Mouse (Mus musculus) heart, postnatal 0 days (tissue): ENCODE results near the gene Ube2c.

Experiments used
- CTCF ChIP-seq: IDR thresholded peaks from 2 replicates; pipeline ENCODE4 v1.5.1; 2016; ENCODE audit warnings: antibody characterized with exemption, control low read depth, low read depth
- EP300 ChIP-seq: IDR thresholded peaks from 2 replicates; pipeline ENCODE4 v1.6.1; 2016; ENCODE audit warnings: antibody characterized with exemption, low read depth

DNA sequence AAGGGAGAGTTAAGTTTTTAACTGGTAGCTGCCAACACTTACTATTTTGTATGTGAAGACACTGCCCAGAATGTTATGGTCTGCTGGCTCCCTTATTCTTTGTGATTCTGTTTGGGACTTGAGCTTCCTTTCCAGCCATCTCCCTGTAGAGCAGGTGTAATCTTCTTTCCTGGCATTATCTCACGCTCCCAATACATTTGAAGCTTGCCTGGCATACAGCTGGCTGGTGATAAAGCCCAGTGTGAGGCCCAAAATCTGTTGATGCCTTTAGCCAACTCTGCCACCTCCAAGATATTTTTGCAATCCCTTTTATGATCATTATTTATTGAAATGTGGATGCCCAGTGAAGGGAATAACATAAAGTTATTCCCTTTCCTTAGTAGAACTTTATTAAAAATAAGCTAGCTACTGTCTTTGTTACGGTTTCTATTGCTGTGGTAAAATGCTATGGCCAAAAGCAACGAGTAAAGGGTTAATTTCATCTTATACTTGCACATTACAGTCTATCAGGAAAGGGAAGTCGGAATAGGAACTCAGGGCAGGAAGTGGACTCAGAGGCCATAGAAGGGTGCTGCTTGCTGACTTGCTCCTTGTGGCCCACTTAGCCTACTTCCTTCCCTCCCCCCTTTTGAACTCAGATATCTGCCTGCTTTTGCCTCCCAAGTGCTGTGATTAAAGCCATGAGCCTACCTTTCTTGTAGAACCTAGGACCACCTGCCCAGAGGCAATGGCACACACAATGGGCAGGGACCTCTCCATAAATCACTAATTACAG, 9.5 kb upstream of the Ube2c start:
- no peak; the same call in 1 of the 2 replicates for TF ChIP-seq CTCF
- no peak for TF ChIP-seq EP300
